Comparison of ENCODE assay signal across 18 mouse cellular contexts in genomic region chr11:20142516-20142915, GRCm38 (mm10). TPM values are rescaled to one million over a fixed set of nuclear protein-coding genes. Genes with fewer than 3 reads are reported as not detected.
DNase-seq lines count a peak whose midpoint lies in the region; TF ChIP-seq lines count a peak whose summit lies in the region.
"Had no signal": no experiment of that assay in that cellular context is flagged by ENCODE, and none has a peak within 500 bp of the region (broad histone marks: within the 10 kb centered on the region; RNA-seq: fewer than 3 reads in every experiment).

No protein-coding gene starts in this region.

- H3K79me2 ChIP-seq in heart, adult 2 months (replicated peaks; ENCODE audit: control insufficient read depth, insufficient read depth, low read length) = no peaks in the 10 kb centered on the region

- no peak for TF ChIP-seq CTCF in ES-Bruce4 (IDR thresholded peaks at IDR 0.05; ENCODE audit: low read depth, low read length)
- TF ChIP-seq CTCF in heart, adult 2 months (IDR thresholded peaks at IDR 0.05) = no peak

- TF ChIP-seq EP300 in ES-Bruce4 (IDR thresholded peaks at IDR 0.05; ENCODE audit: insufficient read depth, low read depth, low read length) = no peak
- TF ChIP-seq EP300 in heart, adult 2 months (IDR thresholded peaks at IDR 0.05; ENCODE audit: insufficient read depth, low read depth, low read length) = no peak

- 79% methylated on average over 5 of the region's 5 CpGs for WGBS in heart, adult 2 months

- H3K9ac ChIP-seq in ES-Bruce4 (ENCODE audit: low read depth, poor library complexity, severe bottlenecking) = no peak overlapping the region
- no peak overlapping the region for H3K9ac ChIP-seq in heart, adult 2 months (ENCODE audit: low read depth, low read length)
- H3K9ac ChIP-seq: embryonic facial prominence, embryonic 13.5 days; forebrain, embryonic 12.5 days; heart, embryonic 13.5 days; hindbrain, embryonic 15.5 days had no signal

- no peaks in the 10 kb centered on the region for H3K36me3 ChIP-seq in ES-Bruce4 (ENCODE audit: control insufficient read depth, insufficient read depth, low read length, poor library complexity, severe bottlenecking)
- H3K36me3 ChIP-seq in heart, adult 2 months (ENCODE audit: control insufficient read depth, insufficient read depth, low read length) = no peaks in the 10 kb centered on the region
- H3K36me3 ChIP-seq: embryonic facial prominence, embryonic 13.5 days; forebrain, embryonic 12.5 days; heart, embryonic 13.5 days; hindbrain, embryonic 15.5 days had no signal

- intact Hi-C loops in heart, adult 2 months (cut with DNase I) = no loop called here

- no peak overlapping the region for H3K4me3 ChIP-seq in ES-Bruce4 (ENCODE audit: low read depth, low read length)
- H3K4me3 ChIP-seq in heart, adult 2 months = no peak overlapping the region
- H3K4me3 ChIP-seq: embryonic facial prominence, embryonic 13.5 days; forebrain, embryonic 12.5 days; heart, embryonic 13.5 days; hindbrain, embryonic 15.5 days had no signal

- no peaks in the 10 kb centered on the region for H3K27me3 ChIP-seq in ES-Bruce4 (ENCODE audit: control insufficient read depth, insufficient read depth, low read length, poor library complexity, severe bottlenecking)
- H3K27me3 ChIP-seq in heart, adult 2 months (ENCODE audit: control insufficient read depth, insufficient read depth, low read length) = no peaks in the 10 kb centered on the region
- H3K27me3 ChIP-seq: CH12.LX; embryonic facial prominence, embryonic 13.5 days; forebrain, embryonic 12.5 days; heart, embryonic 13.5 days; hindbrain, embryonic 15.5 days had no signal

- H3K9me3 ChIP-seq in ES-Bruce4 (replicated peaks; ENCODE audit: control insufficient read depth, insufficient read depth, low read length, poor library complexity, severe bottlenecking) = peaks cover 14% of the 10 kb centered on the region
- H3K9me3 ChIP-seq: embryonic facial prominence, embryonic 13.5 days; forebrain, embryonic 12.5 days; heart, embryonic 13.5 days; hindbrain, embryonic 15.5 days had no signal

- TF ChIP-seq POLR2A in ES-Bruce4 (IDR thresholded peaks at IDR 0.05; ENCODE audit: insufficient read depth, low read length) = no peak
- TF ChIP-seq POLR2A in heart, adult 2 months (IDR thresholded peaks at IDR 0.05; ENCODE audit: insufficient read depth, low read depth, low read length) = no peak

- peaks cover 5% of the 10 kb centered on the region for H3K4me1 ChIP-seq in ES-Bruce4 (ENCODE audit: control insufficient read depth, insufficient read depth, low read length)
- no peaks in the 10 kb centered on the region for H3K4me1 ChIP-seq in heart, adult 2 months (ENCODE audit: control insufficient read depth, insufficient read depth, low read length)
- H3K4me1 ChIP-seq: embryonic facial prominence, embryonic 13.5 days; forebrain, embryonic 12.5 days; hindbrain, embryonic 15.5 days had no signal

- H3K27ac ChIP-seq in ES-Bruce4 (ENCODE audit: insufficient read depth, low read length) = peak overlapping the region; percentile 12
- H3K27ac ChIP-seq in heart, adult 2 months = no peak overlapping the region
- H3K27ac ChIP-seq: embryonic facial prominence, embryonic 13.5 days; forebrain, embryonic 12.5 days; heart, embryonic 13.5 days; hindbrain, embryonic 15.5 days had no signal

- DNase-seq in embryo, embryonic 11.5 days (ENCODE audit: low read depth, low spot score) = peak; percentile 8
- DNase-seq in embryo, embryonic 10 days (ENCODE audit: low spot score) = no peak
- peak; percentile 28 for DNase-seq in c-Kit-positive CD71-negative TER-119-negative erythroid progenitor cells, embryonic 14.5 days (ENCODE audit: low read depth)
- DNase-seq in mesoderm, embryonic 11.5 days (ENCODE audit: low read depth, low spot score) = peak; percentile 26
- DNase-seq in kidney, postnatal 14 days = no peak
- no peak for DNase-seq in heart, adult 2 months
- DNase-seq: adrenal gland, postnatal 14 days; cerebellum, adult 11 months; cerebellum, adult 8-10 months; cerebellum, postnatal 14 days; gastrocnemius, postnatal 14 days; heart, postnatal 36 days had no signal

RNA-seq across cellular contexts. Expression of gene Actr2, which starts 29.8 kb away (rescaled TPM):
- 315 and 353 TPM in 2 replicates for polyA plus RNA-seq in ES-Bruce4 (2011; ENCODE audit: insufficient read depth, insufficient read length, low read depth, missing spikeins)
- total RNA-seq in heart, adult 2 months (2021) = 10 to 100 TPM; 71.7 to 75.8 TPM
- 18.1 and 34.5 TPM in 2 replicates for polyA plus RNA-seq in heart, adult 2 months (2012; rRNA removed)

RNA-seq across cellular contexts. Expression of gene Rab1a, which starts 58.7 kb away (rescaled TPM):
- polyA plus RNA-seq in ES-Bruce4 (2011; ENCODE audit: insufficient read depth, insufficient read length, low read depth, missing spikeins) = 396 and 407 TPM in 2 replicates
- total RNA-seq in heart, adult 2 months (2021) = 100 to 1,000 TPM; 119 to 131 TPM
- 52.8 and 93.3 TPM in 2 replicates for polyA plus RNA-seq in heart, adult 2 months (2012; rRNA removed)

Comparison
In these comparisons a context has a peak if more than half of its experiments do, and no peak if none do; other contexts are left out.
1. DNase-seq: peak in embryo, embryonic 11.5 days (single experiment), c-Kit-positive CD71-negative TER-119-negative erythroid progenitor cells, embryonic 14.5 days (single experiment) and mesoderm, embryonic 11.5 days (single experiment); none in embryo, embryonic 10 days (single experiment), kidney, postnatal 14 days (single experiment) and heart, adult 2 months (0 of 2).